8 mouse cellular contexts compared by ENCODE assay signal in genomic region chr19:10940097-10940800, GRCm38 (mm10). TPM values are rescaled to one million over a fixed set of nuclear protein-coding genes. Genes with fewer than 3 reads are reported as not detected.
DNase-seq lines count a peak whose midpoint lies in the region; ATAC-seq lines count a peak whose summit lies in the region.

No protein-coding gene starts in this region.

- WGBS in embryonic facial prominence, embryonic 13.5 days = 17% methylated on average over 37 of the region's 37 CpGs
- 19% methylated on average over 37 of the region's 37 CpGs for WGBS in heart, embryonic 15.5 days
- 20% methylated on average over 37 of the region's 37 CpGs for WGBS in liver, embryonic 15.5 days (ENCODE audit: insufficient replicate concordance)
- WGBS in neural tube, embryonic 13.5 days = 19% methylated on average over 37 of the region's 37 CpGs

- peak overlapping the region; percentile 74 for H3K9ac ChIP-seq in embryonic facial prominence, embryonic 13.5 days
- peak overlapping the region; percentile 38; the same call in 1 of the 2 replicates for H3K9ac ChIP-seq in heart, embryonic 15.5 days
- peak overlapping the region; percentile 11; the same call in 1 of the 2 replicates for H3K9ac ChIP-seq in liver, embryonic 15.5 days
- H3K9ac ChIP-seq in neural tube, embryonic 13.5 days = peak overlapping the region; percentile 71

- H3K4me1 ChIP-seq in embryonic facial prominence, embryonic 13.5 days = peaks cover 9% of the 10 kb centered on the region; the same call in 1 of the 2 replicates
- peaks cover 24% of the 10 kb centered on the region for H3K4me1 ChIP-seq in heart, embryonic 15.5 days (replicated peaks)
- peaks cover 40% of the 10 kb centered on the region for H3K4me1 ChIP-seq in liver, embryonic 15.5 days (replicated peaks)
- peaks cover 21% of the 10 kb centered on the region for H3K4me1 ChIP-seq in neural tube, embryonic 13.5 days (replicated peaks)

- no peak overlapping the region for H3K27ac ChIP-seq in embryonic facial prominence, embryonic 13.5 days
- no peak overlapping the region for H3K27ac ChIP-seq in heart, embryonic 15.5 days
- no peak overlapping the region for H3K27ac ChIP-seq in liver, embryonic 15.5 days (replicated peaks)
- H3K27ac ChIP-seq in neural tube, embryonic 13.5 days (replicated peaks) = peak overlapping the region; percentile 77

- ATAC-seq in embryonic facial prominence, embryonic 13.5 days (ENCODE audit: insufficient number of reproducible peaks, insufficient read depth, low FRiP score, low TSS enrichment, low read depth) = peak; percentile 75
- peak; percentile 73; the same call in 1 of the 2 replicates for ATAC-seq in heart, embryonic 15.5 days (replicated peaks; ENCODE audit: insufficient number of reproducible peaks, insufficient read depth, low FRiP score, low read depth)
- peak; percentile 62 for ATAC-seq in liver, embryonic 15.5 days (ENCODE audit: insufficient read depth)
- peak; percentile 95 for ATAC-seq in neural tube, embryonic 13.5 days (ENCODE audit: low read depth)

- no peaks in the 10 kb centered on the region for H3K9me3 ChIP-seq in embryonic facial prominence, embryonic 13.5 days
- no peaks in the 10 kb centered on the region for H3K9me3 ChIP-seq in heart, embryonic 15.5 days (replicated peaks)
- no peaks in the 10 kb centered on the region for H3K9me3 ChIP-seq in liver, embryonic 15.5 days (replicated peaks)
- no peaks in the 10 kb centered on the region for H3K9me3 ChIP-seq in neural tube, embryonic 13.5 days

- H3K4me3 ChIP-seq in embryonic facial prominence, embryonic 13.5 days = peak overlapping the region; percentile 47
- H3K4me3 ChIP-seq in heart, embryonic 15.5 days = peak overlapping the region; percentile 40
- H3K4me3 ChIP-seq in liver, embryonic 15.5 days (replicated peaks) = peak overlapping the region; percentile 43
- H3K4me3 ChIP-seq in neural tube, embryonic 13.5 days = peak overlapping the region; percentile 40

- DNase-seq in urinary bladder, adult 18-20 months (ENCODE audit: low spot score in 2 of 2) = peak; percentile 37 to 40
- DNase-seq in urinary bladder, postnatal 10 days (ENCODE audit: low spot score) = no peak
- DNase-seq in kidney, postnatal 14 days = peak; percentile 80
- peak; percentile 84 for DNase-seq in testis, postnatal 10 days (ENCODE audit: low spot score)

- no peaks in the 10 kb centered on the region for H3K27me3 ChIP-seq in embryonic facial prominence, embryonic 13.5 days
- peaks cover 7% of the 10 kb centered on the region; the same call in 1 of the 2 replicates for H3K27me3 ChIP-seq in heart, embryonic 15.5 days
- H3K27me3 ChIP-seq in liver, embryonic 15.5 days = no peaks in the 10 kb centered on the region
- H3K27me3 ChIP-seq in neural tube, embryonic 13.5 days = no peaks in the 10 kb centered on the region

- H3K36me3 ChIP-seq in embryonic facial prominence, embryonic 13.5 days = peaks cover 36% of the 10 kb centered on the region
- H3K36me3 ChIP-seq in heart, embryonic 15.5 days = peaks cover 32% of the 10 kb centered on the region
- H3K36me3 ChIP-seq in liver, embryonic 15.5 days (replicated peaks) = peaks cover 37% of the 10 kb centered on the region
- peaks cover 35% of the 10 kb centered on the region for H3K36me3 ChIP-seq in neural tube, embryonic 13.5 days

- H3K4me2 ChIP-seq in embryonic facial prominence, embryonic 13.5 days = peak overlapping the region; percentile 92
- H3K4me2 ChIP-seq in heart, embryonic 15.5 days = peak overlapping the region; percentile 75
- peak overlapping the region; percentile 81 for H3K4me2 ChIP-seq in liver, embryonic 15.5 days
- peak overlapping the region; percentile 75 for H3K4me2 ChIP-seq in neural tube, embryonic 13.5 days

RNA-seq across cellular contexts. Expression of gene Ptgdr2, which starts 3.3 kb away (rescaled TPM):
- 0.10 TPM in 1 of 2 replicates, not detected in the other for polyA plus RNA-seq in embryonic facial prominence, embryonic 13.5 days (2015; fragmentation: Nextera tagmentation; extraction: Ambion mirVana)
- 0.06 and 0.25 TPM in 2 replicates for polyA plus RNA-seq in heart, embryonic 15.5 days (2015; fragmentation: Nextera tagmentation; extraction: Ambion mirVana)
- polyA plus RNA-seq in liver, embryonic 15.5 days (2015; fragmentation: Nextera tagmentation; extraction: Ambion mirVana) = not detected in 2 replicates
- polyA plus RNA-seq in neural tube, embryonic 13.5 days (2015; fragmentation: Nextera tagmentation; extraction: Ambion mirVana) = not detected in 2 replicates

RNA-seq across cellular contexts. Expression of gene Ccdc86, which starts 8.8 kb away (rescaled TPM):
- 27.4 and 31.6 TPM in 2 replicates for polyA plus RNA-seq in embryonic facial prominence, embryonic 13.5 days (2015; fragmentation: Nextera tagmentation; extraction: Ambion mirVana)
- polyA plus RNA-seq in heart, embryonic 15.5 days (2015; fragmentation: Nextera tagmentation; extraction: Ambion mirVana) = 15.3 and 17.0 TPM in 2 replicates
- 11.6 and 13.7 TPM in 2 replicates for polyA plus RNA-seq in liver, embryonic 15.5 days (2015; fragmentation: Nextera tagmentation; extraction: Ambion mirVana)
- polyA plus RNA-seq in neural tube, embryonic 13.5 days (2015; fragmentation: Nextera tagmentation; extraction: Ambion mirVana) = 14.6 and 15.3 TPM in 2 replicates

RNA-seq across cellular contexts. Expression of gene Zp1, which starts 19.8 kb away (rescaled TPM):
- polyA plus RNA-seq in embryonic facial prominence, embryonic 13.5 days (2015; fragmentation: Nextera tagmentation; extraction: Ambion mirVana) = not detected in 2 replicates
- not detected in 2 replicates for polyA plus RNA-seq in heart, embryonic 15.5 days (2015; fragmentation: Nextera tagmentation; extraction: Ambion mirVana)
- polyA plus RNA-seq in liver, embryonic 15.5 days (2015; fragmentation: Nextera tagmentation; extraction: Ambion mirVana) = not detected in 2 replicates
- not detected in 2 replicates for polyA plus RNA-seq in neural tube, embryonic 13.5 days (2015; fragmentation: Nextera tagmentation; extraction: Ambion mirVana)

RNA-seq across cellular contexts. Expression of gene Ms4a10, which starts 34.2 kb away (rescaled TPM):
- polyA plus RNA-seq in embryonic facial prominence, embryonic 13.5 days (2015; fragmentation: Nextera tagmentation; extraction: Ambion mirVana) = not detected in 2 replicates
- polyA plus RNA-seq in heart, embryonic 15.5 days (2015; fragmentation: Nextera tagmentation; extraction: Ambion mirVana) = not detected in 2 replicates
- polyA plus RNA-seq in liver, embryonic 15.5 days (2015; fragmentation: Nextera tagmentation; extraction: Ambion mirVana) = not detected in 2 replicates
- polyA plus RNA-seq in neural tube, embryonic 13.5 days (2015; fragmentation: Nextera tagmentation; extraction: Ambion mirVana) = not detected in 2 replicates

RNA-seq across cellular contexts. Expression of gene Prpf19, which starts 45.2 kb away (rescaled TPM):
- polyA plus RNA-seq in embryonic facial prominence, embryonic 13.5 days (2015; fragmentation: Nextera tagmentation; extraction: Ambion mirVana) = 45.3 and 47.5 TPM in 2 replicates
- polyA plus RNA-seq in heart, embryonic 15.5 days (2015; fragmentation: Nextera tagmentation; extraction: Ambion mirVana) = 29.4 and 31.2 TPM in 2 replicates
- 13.6 and 14.5 TPM in 2 replicates for polyA plus RNA-seq in liver, embryonic 15.5 days (2015; fragmentation: Nextera tagmentation; extraction: Ambion mirVana)
- 37.3 and 41.7 TPM in 2 replicates for polyA plus RNA-seq in neural tube, embryonic 13.5 days (2015; fragmentation: Nextera tagmentation; extraction: Ambion mirVana)

Comparison
In these comparisons a context has a peak if more than half of its experiments do, and no peak if none do; other contexts are left out.
1. H3K9ac ChIP-seq: peak in every context shown above with its lines; median percentile 74 in embryonic facial prominence, embryonic 13.5 days; 71 in neural tube, embryonic 13.5 days; 38 in heart, embryonic 15.5 days; 11 in liver, embryonic 15.5 days.